Mouse (Mus musculus) cerebellum, postnatal 25 days (tissue): ENCODE results near the gene Zbtb9.

ENCODE experiments used
- DNase-seq, 2 experiments: peaks; one replicate each; pipeline ENCODE4 v3.0.0; 2021; ENCODE audit warnings: mixed read lengths in 2 of 2

The Zbtb9 gene

DNA sequence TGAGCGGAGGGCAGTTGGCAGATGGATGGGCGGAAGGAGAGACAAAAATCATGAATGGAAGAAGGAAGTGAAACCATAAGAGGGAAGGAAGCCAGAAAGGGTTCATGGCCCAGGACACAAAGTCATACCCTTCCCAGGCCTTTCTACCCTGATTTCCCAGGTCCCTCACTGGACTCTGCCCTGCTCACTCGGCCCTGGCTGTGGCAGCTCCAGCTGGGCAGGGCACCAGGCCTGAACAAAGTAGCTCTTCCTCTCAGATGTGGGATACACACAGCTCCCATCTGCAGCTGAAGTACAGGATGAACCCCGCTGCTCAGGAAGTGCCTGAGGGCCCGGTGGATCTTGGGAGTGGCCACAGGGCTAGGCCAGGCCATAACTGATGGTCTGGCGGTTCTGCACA, 69.9 kb downstream of the Zbtb9 start:
- no peak for DNase-seq

DNA sequence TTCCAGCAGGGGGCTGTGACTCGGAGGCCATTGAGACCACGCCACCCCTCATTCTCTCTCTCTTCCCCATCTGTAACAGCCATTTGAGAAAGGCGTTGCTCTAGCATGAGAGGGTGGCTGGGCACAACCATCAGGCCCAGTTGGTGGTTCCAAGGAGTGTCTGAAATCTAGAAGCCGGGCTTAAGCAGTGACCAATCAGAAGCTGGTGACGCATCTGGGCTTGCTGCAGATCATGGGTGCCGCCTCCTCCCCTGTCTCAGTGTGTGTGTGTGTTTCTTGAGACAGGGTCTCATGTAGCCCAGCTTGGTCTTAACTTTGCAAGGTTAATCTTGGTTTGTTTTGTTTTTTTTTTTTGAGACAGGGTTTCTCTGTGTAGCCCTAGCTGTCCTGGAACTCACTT, 72.2 kb downstream of the Zbtb9 start:
- no peak for DNase-seq

DNA sequence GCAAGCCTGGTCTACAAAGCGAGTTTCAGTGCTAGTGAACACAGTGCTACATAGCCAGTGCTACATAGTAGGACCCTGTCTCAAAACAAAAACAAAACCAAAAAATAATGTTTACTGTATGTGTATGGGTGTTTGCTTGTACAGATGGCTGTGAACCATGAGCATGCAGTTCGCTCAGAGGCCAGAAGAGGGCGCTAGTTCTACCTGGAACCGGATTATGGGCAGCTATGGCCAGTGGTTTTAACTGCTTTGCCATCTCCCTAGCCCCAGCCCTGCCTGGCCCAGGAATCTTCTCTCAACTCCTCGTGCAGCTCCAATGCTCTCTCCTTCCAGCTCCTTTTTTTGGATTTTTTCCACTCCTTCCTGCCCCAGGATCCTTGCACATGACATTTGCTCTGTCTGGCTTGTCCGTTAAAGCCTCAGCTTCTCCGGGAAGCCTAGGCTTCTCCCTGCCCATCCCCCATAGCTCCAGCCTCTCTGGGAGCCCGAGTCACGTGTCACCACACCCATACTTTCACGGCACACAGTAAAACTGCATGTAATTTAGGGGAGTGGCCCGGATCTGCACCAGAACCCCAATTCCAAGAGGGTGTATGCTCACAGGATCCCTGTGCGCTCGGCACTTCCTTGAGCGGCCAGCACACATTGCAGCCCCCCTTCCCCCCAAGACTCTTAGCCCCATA, 74.9 kb downstream of the Zbtb9 start:
- no peak for DNase-seq

DNA sequence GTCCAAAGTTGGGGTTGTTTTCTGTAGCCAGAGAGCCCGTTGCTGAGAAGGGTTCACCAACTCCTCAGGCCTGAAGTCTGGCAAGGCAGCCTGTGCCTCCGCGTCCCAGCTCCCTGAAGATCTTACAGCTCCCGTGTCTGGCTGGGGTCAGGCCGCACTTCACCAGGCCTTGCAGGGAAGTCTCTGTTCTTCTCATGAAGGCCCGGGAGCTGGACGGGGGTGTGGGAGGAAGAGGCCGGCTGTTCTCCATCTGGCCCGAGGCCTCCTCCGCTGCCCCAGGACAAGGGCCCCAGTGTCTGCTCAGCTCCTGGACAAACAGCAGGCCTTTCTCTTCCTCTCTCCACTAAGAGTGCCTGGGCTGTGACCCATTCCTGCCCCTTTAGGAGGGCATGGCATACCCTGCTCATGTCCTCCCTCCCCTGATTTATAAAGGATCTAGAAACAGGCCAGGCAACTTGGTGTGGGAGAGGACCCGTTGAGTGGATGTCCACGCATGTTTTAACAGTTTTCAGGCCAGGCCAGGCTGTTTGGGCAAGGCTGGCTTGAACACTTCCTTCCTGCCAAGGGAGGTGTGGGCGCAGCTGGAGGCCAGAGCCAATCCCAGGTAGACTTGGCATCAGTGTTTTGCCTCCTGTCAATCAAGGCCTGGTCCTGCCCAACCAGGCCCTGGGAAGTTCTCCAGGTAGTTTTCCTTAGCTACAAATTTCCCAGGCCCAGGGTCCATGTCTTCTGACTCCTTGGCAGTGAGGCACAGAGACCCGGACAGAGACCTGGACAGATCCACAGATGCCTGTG, 75.7 kb downstream of the Zbtb9 start:
- DNase-seq: no peak

DNA sequence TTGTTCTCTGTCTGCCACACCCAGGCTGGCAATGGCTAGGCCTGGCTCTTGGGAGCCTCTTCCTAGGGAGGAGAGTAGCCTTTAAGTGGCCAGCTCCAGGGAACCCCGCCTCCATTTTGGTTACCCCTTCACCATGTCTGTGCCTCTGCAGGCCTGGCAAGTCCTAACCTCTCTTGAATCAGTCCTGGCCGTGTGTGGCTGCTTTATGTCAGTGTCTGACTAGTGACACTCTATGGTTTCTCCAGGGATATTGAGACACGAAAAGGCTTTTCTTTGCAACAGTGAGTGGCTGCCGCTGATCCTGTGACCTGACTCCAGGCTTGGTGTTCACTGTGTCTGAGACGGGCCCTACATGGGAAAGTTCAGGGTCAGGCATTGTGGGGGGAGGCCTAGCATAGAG, 77.9 kb downstream of the Zbtb9 start:
- DNase-seq: no peak

DNA sequence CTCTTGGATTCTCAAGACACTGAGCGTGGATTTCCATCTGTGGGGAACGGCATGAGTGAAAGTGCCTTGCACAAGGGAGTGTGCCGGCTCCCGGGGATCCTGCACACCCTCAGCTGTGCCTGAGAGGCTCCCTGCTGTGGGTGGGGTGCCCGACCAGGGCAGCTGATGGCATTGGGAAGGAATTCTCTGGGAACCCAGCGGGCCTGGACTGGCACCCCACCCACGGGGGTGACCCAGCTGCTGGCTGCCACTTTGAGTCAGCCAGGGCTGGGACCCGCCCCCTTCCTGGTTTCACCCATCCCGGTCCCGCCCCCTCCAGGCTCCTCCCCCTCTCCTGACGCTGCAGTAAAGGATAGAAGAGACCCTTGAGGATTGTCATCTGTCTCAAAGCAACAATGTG, 78.5 kb downstream of the Zbtb9 start:
- DNase-seq: no peak

DNA sequence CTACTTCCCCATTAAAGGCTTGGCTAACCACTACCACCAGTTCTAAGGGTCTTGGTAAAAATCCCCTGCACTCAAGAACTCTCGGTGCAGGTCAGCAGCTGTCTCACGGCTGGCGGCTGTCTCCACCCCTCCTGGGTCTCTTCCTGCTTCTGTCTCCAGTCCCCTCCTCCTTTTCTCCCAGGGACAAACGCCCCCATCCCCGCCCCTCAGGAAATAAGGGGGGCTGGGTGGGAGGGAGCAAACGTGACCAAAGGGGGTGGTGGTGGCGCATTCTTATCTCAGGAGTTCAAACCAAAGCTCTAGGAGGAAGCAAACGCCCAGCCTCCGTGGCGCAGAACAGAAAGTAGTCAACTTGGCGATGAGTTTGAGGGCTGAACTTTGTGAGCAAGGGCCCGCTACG, 83.2 kb downstream of the Zbtb9 start:
- DNase-seq: no peak

DNA sequence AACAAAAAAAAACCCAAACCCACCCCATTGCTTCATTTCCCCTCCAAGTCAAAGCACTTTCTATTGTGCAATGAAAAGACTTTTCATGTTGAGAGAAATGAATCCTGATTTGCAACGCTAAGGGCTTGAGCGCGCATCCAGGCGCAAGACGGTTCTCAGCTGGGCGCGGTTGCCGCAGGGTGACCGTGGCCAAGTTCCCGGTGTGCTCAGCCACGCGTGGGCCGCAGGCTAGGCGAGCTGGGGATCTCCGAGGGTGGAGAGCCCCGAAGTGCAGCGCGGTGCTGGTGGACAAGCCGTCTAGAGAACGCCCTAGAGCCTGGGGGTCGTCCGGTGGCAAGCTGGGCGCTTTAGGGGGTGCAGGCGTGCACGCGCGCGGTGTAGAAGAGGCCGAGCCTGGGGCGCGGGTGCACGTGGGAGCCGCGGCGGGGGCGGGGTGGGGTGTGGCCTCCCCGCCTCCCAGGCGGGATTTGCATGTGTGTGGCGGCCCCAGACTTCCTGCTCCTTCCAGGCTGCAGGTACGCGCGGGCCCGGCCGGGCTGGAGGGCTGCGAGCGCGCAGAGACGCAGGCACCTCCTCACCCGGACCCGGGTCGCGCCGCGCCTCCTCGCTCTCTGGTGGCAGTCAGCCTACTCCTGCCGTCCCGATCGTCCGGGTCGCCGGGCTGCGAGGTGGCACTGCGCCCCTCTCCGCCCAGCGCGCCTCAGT, 84.0 kb downstream of the Zbtb9 start, which contains the start of gene Itpr3:
Gene Itpr3 (plus strand): TSS at position 493 of the 705 bp plus-strand sequence.
- DNase-seq: peak; percentile 77 to 83

DNA sequence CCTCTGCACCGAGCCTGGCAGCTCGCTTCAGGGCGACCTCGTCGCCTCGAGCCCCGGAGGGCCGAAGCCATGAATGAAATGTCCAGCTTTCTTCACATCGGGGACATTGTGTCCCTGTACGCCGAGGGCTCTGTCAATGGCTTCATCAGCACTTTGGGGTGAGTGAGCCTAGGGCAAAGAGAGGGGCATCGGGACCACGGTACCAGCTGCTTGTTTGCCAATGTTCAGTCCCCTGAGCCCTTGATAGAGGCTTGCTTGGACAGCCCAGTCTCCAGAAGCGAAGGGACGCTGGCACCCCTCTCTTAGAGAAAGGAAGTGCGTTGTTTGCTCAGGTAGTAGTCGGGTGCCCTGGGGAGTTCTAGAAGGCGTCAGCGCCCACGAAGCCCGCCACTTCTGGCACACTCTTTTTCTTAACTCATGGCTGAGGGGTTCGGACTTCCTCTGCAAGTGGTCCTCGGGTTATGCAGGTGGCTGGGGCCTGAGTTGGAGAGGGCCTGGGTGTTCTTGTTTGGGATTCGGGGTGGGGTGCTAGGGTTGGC, 84.6 kb downstream of the Zbtb9 start:
- DNase-seq: no peak
